Mouse (Mus musculus) heart, adult 2 months (tissue): Measurements from ENCODE around the gene Hist1h4j.

Source experiments
- CTCF ChIP-seq: fragments of 200-600 bp; IDR thresholded peaks from 2 replicates; pipeline ENCODE4 v1.8.1; 2022; ENCODE audit warnings: antibody characterized with exemption, mild to moderate bottlenecking, moderate library complexity
- POLR2A ChIP-seq: fragments of 200-500 bp; IDR thresholded peaks from 2 replicates; pipeline ENCODE4 v1.6.1; 2011; ENCODE audit warnings: mild to moderate bottlenecking, low read depth, low read length, control low read depth; ENCODE audit not compliant: insufficient read depth

- TF ChIP-seq CTCF: no peak
- no peak for TF ChIP-seq POLR2A
These were observed 12.4 kb upstream of the Hist1h4j start for GRCm38 (mm10) chr13:21722373-21722925.
